Comparison of ENCODE assay signal across 14 mouse cellular contexts in genomic region chr1:89976411-89976810, GRCm38 (mm10). TPM values are rescaled to one million over a fixed set of nuclear protein-coding genes. Genes with fewer than 3 reads are reported as not detected.
"Had no signal": no experiment of that assay in that cellular context is flagged by ENCODE, and none has a peak within 500 bp of the region (broad histone marks: within the 10 kb centered on the region; RNA-seq: fewer than 3 reads in every experiment).

No protein-coding gene starts in this region.

- H3K36me3 ChIP-seq: liver, embryonic 13.5 days had no signal

- H3K9me3 ChIP-seq: liver, embryonic 13.5 days had no signal

- H3K27ac ChIP-seq: liver, embryonic 13.5 days had no signal

- DNase-seq: kidney, adult 2 months; kidney, postnatal 10 days; kidney, postnatal 4 days; layer of hippocampus, adult 9-11 months; liver, embryonic 13.5 days; lung, adult 2 months; lung, postnatal 14 days; lung, postnatal 4 days; midbrain, embryonic 14.5 days; thymus, adult 2 months; thymus, postnatal 25 days had no signal

- H3K4me3 ChIP-seq: liver, embryonic 13.5 days had no signal

- H3K4me1 ChIP-seq: liver, embryonic 13.5 days had no signal

- H3K9ac ChIP-seq: liver, embryonic 13.5 days had no signal

RNA-seq across cellular contexts. Expression of gene Asb18, which starts 38.1 kb away (rescaled TPM):
- total RNA-seq: liver, adult 2 months; megakaryocyte progenitor cell, adult 5-6 weeks; megakaryocyte-erythroid progenitor cell, adult 5-6 weeks had no signal

RNA-seq across cellular contexts. Expression of gene Gbx2, which starts 45.4 kb away (rescaled TPM):
- total RNA-seq: liver, adult 2 months had no signal
